Mouse (Mus musculus) spleen, adult 2 months (tissue): ENCODE measurements around the gene Gm5538. TPM values are rescaled to one million over a fixed set of nuclear protein-coding genes. Genes with fewer than 3 reads are reported as not detected.

Source experiments
- DNase-seq, 2 experiments: peaks; one replicate each; pipeline versions ENCODE4 v3.0.0 to v3.0.0-alpha.2; 2012 to 2021; ENCODE audit warnings: low spot score in 2 of 2, low read depth in 1 of 2
- H3K27ac ChIP-seq: fragments of 200-500 bp; 2 replicates; pipeline ENCODE4 v1.5.1; 2012; ENCODE audit warnings: low read length, inconsistent platforms; ENCODE audit not compliant: insufficient read depth
- H3K27me3 ChIP-seq: fragments of 200-500 bp; 2 replicates; pipeline ENCODE4 v1.6.1; 2012; ENCODE audit warnings: mild to moderate bottlenecking, moderate library complexity, low read length, inconsistent platforms; ENCODE audit not compliant: control insufficient read depth, insufficient read depth
- H3K36me3 ChIP-seq: fragments of 200-500 bp; 2 replicates; pipeline ENCODE4 v1.6.1; 2012; ENCODE audit warnings: mild to moderate bottlenecking, low read length, inconsistent platforms; ENCODE audit not compliant: control insufficient read depth, insufficient read depth
- H3K4me1 ChIP-seq: fragments of 200-500 bp; 2 replicates; pipeline ENCODE4 v1.6.1; 2011; ENCODE audit warnings: inconsistent platforms; ENCODE audit not compliant: control insufficient read depth, insufficient read depth, insufficient read length
- H3K4me3 ChIP-seq: fragments of 200-500 bp; 2 replicates; pipeline ENCODE4 v1.5.1; 2011; ENCODE audit warnings: mild to moderate bottlenecking, inconsistent platforms; ENCODE audit not compliant: insufficient read depth, insufficient read length; ENCODE audit errors: extremely low read depth
- CTCF ChIP-seq: fragments of 200-500 bp; IDR thresholded peaks from 2 replicates; pipeline ENCODE4 v1.5.1; 2011; ENCODE audit warnings: mild to moderate bottlenecking, inconsistent platforms; ENCODE audit not compliant: insufficient read depth, insufficient read length, insufficient replicate concordance; ENCODE audit errors: extremely low read depth
- POLR2A ChIP-seq: fragments of 200-500 bp; IDR thresholded peaks from 2 replicates; pipeline ENCODE4 v1.6.1; 2011; ENCODE audit warnings: low read depth, low read length, inconsistent platforms
- WGBS: fragments of 180-500 bp; shearing (Covaris S2); methylation state at CpG from one replicate; pipeline ENCODE4 v1.1.7; 2018; 5-methylcytosine and 5-hydroxymethylcytosine counted together
- polyA plus RNA-seq: library from polyadenylated mRNA; depleted of rRNA; stranded (reverse); fragments of >200 nt; gene quantifications from 2 replicates; pipeline ENCODE4 v1.2.3, GENCODE M21; 2012; rRNA removed

The Gm5538 gene
- polyA plus RNA-seq: not detected in 2 replicates

DNA sequence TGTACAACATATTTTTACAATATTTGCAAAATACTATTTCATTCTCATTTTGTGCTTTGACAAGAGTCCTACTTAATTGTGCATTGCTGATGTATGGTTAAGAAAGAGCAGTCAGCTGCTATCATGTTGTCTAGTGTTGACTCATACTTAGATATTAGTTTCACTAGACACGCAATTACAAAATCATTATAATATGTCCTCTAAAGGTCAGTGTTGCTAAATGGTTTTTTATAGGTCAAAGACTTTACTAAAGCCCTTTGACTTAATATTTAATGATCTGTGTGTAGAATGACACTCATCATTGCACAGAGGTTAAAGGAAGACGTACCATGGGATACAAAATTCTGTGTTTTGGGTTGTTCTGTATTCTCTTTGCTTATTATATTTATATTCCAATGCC is at the start of gene Gm5538:
TSS of gene Gm5538 (plus strand) at position 301 of the 400 bp plus-strand sequence.
- 90% methylated on average over 2 of the region's 2 CpGs for WGBS
- no peaks in the 10 kb centered on the region for H3K27me3 ChIP-seq
- DNase-seq: no peak
- no peak within 1 kb of the TSS for H3K27ac ChIP-seq
- H3K4me3 ChIP-seq: no peak within 1 kb of the TSS
- no peaks in the 10 kb centered on the region for H3K4me1 ChIP-seq
- no peak for TF ChIP-seq POLR2A
- TF ChIP-seq CTCF: no peak
- H3K36me3 ChIP-seq: no peaks in the 10 kb centered on the region

- no peak overlapping the region for H3K4me3 ChIP-seq
- no peak overlapping the region for H3K27ac ChIP-seq
- no peaks in the 10 kb centered on the region for H3K27me3 ChIP-seq
- H3K4me1 ChIP-seq: no peaks in the 10 kb centered on the region
- WGBS: 69% methylated on average over 3 of the region's 3 CpGs
- no peak for DNase-seq
- H3K36me3 ChIP-seq: no peaks in the 10 kb centered on the region
- TF ChIP-seq POLR2A: no peak
- no peak for TF ChIP-seq CTCF
These were observed 32.2 kb upstream of the Gm5538 start for GRCm38 (mm10) chr3:59697391-59697790.

DNA sequence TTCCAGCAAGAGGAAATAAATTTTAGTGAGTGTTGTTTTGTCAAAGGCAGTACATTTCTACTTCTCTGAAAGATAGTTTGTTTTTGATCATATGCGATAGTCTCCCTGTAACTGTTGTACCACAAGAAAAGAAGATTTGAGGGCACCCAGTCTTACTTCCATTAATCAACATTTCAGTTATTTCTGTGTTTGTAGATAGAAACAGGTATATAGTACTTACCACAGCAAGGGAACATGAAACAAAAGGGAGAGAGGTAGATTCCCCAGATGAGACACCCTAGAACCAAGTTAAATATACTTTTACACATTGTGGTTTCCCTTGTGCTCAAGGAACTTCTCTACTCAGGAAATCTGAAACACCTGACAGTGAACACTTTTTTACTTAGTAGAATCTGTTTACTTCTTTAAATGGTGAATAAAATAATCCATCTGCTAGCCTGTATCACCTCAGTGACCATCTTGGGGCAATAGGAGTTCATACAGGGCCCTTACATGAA is 26.9 kb upstream of the Gm5538 start:
- Histone ChIP-seq H3K27ac (peak overlapping the region; percentile 28; the same call in 1 of the 2 replicates), H3K4me1 (no peaks in the 10 kb centered on the region), H3K4me3 (no peak overlapping the region), H3K27me3 (no peaks in the 10 kb centered on the region), H3K36me3 (no peaks in the 10 kb centered on the region)
- no peak for DNase-seq
- WGBS: 28% methylated on average over 1 of the region's 1 CpGs
- TF ChIP-seq CTCF: no peak
- no peak for TF ChIP-seq POLR2A

DNA sequence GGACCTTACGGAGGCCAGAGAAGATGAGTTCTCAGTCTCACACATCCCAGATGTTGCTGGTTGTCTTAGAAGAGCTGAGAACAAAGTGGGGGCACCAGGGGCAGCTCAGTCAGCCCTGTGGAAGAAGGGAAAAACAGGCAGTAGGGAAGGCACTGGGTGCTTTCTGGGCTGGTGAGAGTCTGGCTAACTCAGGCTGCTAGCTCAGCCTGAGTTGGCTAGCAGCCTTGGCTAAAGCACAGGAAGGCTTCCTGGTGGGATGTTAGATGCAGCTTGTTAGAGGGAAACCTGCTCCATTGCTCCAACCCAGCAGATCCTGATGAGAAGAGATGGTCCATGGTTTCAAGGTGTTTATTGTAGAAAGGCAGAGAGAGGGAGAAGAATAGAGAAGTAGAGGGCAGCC is 10.3 kb downstream of the Gm5538 start:
- TF ChIP-seq CTCF: no peak
- no peak for TF ChIP-seq POLR2A
- Histone ChIP-seq H3K36me3 (no peaks in the 10 kb centered on the region), H3K27ac (no peak overlapping the region), H3K4me1 (no peaks in the 10 kb centered on the region), H3K27me3 (no peaks in the 10 kb centered on the region), H3K4me3 (no peak overlapping the region)
- DNase-seq: no peak
- 96% methylated on average over 1 of the region's 1 CpGs for WGBS

DNA sequence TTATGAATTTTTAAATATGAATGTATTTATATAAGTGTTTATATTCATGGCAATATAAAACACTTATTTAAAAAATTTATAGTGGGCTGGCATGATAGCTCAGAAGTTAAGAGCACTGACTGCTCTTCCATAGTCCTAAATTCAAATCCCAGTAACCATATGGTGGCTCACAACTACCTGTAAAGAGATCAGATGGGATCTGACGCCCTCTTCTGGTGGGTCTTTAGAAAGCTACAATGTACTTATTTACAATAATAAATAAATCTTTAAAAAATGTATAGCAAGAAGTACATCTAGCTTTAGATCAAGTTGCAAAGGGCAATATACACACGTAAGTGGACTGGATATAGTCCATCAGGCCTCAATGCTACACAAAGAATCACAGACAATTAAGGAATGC is 14.6 kb downstream of the Gm5538 start:
- Histone ChIP-seq H3K27me3 (no peaks in the 10 kb centered on the region), H3K4me3 (no peak overlapping the region), H3K4me1 (no peaks in the 10 kb centered on the region), H3K27ac (no peak overlapping the region), H3K36me3 (no peaks in the 10 kb centered on the region)
- peak; percentile 11 for DNase-seq
- WGBS: 21% methylated on average over 2 of the region's 2 CpGs
- TF ChIP-seq POLR2A (no peak), CTCF (no peak)

Other genes with a start within 250 kb of the Gm5538 start
- gene Gm8298, start 131.3 kb downstream of the Gm5538 start, polyA plus RNA-seq: not detected in 2 replicates
- not detected in 2 replicates for gene C130079G13Rik, start 195.4 kb downstream of the Gm5538 start, polyA plus RNA-seq